Mouse (Mus musculus) testis, adult 2 months (tissue): ENCODE data around the gene Klf15.

Source experiments
- CTCF ChIP-seq: fragments of 200-500 bp; IDR thresholded peaks from 2 replicates; pipeline ENCODE4 v1.5.1; 2012; ENCODE audit warnings: low read depth, mild to moderate bottlenecking, inconsistent platforms, low read length, moderate library complexity; ENCODE audit not compliant: control insufficient read depth, insufficient read depth, insufficient replicate concordance
- POLR2A ChIP-seq: fragments of 200-500 bp; IDR thresholded peaks from 2 replicates; pipeline ENCODE4 v1.6.1; 2012; ENCODE audit warnings: low read depth, mild to moderate bottlenecking, inconsistent platforms, low read length, moderate library complexity; ENCODE audit not compliant: control insufficient read depth

DNA sequence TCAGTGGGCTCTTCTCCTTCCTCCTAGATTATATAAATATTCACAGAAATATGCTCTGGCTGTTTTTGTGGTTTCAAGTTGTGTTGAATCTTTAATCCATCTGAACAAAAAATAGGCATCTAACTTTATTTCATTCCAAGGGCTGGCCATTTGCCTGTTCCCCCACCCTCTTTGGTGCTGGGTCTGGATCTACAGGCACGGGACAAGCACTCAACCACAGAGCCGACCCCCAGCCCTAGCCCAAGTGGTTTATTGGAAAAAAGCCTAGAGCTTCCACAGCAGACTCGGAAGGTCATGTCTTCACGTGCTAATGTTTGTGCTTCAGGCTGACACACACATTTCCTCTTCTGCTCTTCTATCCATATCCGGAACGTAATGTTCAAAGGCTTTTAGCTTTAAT lies 43.5 kb downstream of the Klf15 start:
- TF ChIP-seq CTCF (no peak), POLR2A (no peak)
